Mouse (Mus musculus): Measurements from ENCODE around the gene Wars.

Wars gene

DNA sequence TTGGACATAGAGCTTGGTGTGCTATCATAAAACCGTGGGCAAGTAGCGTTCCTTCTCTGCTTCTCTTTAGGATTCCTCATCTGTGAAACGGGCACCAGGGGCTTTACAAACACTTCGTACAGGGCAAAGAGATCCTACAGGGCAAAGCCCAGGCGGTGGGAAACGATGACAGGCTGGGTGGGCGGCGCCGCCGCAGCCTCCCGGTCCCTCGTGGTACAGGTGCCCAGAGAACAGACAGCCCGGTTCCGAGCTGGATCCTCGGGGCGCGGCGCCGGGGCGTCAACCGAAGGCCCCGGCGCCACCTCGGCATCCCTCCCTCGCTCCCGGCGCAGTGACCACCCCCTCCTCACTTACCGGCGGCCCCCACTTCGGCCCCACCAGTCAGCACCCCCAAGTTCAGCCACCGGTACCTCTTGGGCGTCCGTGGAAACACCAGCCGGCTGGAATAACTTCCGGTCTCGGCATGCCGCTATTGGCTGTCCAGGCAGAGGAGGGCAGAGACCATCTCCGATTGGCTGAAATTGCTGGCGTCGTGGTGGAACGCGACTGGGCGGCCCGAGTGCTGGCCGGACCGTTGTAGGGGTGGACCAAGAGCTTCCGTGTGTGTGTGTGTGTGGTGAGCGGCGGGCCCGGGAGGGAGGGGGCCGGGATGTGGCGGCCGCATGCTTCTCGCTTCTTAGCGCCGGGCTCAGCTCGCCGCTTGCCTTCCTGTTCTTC lies at the start of gene Wars:
Wars (minus strand) TSS at position 460 of the 717 bp plus-strand sequence.
- peak; percentile 93 for DNase-seq (ENCODE audit: low spot score)

DNA sequence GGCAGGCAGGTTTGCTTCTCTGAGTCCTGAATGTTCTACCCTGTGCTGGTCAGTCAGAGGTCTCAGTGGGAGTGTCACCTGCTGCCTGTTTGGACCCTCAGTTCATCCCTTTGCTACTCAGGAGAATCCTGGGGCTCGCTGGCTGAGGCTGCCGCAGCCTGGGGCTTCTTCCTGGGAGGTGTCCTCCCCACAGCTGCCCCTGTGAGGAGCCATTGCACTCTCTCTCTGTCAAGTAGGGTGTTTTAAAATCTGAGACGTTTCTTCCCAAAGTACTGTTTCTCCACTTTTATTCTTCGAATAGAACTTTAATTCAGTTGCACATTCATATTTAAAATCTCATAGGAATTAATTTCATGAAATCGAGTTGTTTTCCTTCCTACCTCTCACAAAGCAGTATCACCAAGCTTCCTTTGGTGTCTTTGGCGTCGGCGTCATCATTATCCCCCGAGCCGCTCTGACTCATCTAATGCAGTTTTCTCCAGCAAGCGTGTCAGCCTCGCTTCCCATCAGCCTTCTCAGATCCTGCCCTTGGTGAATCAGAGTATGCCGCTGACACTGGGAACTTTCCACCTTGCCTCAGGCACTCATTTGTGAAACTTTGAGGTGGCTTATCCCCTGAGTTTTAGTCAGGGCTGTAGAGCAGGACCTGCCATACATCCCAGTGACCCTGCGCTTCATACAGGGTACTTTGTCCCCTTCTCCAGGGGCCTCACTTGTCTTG lies 48.4 kb upstream of the Wars start:
- DNase-seq (ENCODE audit: low spot score): no peak

DNA sequence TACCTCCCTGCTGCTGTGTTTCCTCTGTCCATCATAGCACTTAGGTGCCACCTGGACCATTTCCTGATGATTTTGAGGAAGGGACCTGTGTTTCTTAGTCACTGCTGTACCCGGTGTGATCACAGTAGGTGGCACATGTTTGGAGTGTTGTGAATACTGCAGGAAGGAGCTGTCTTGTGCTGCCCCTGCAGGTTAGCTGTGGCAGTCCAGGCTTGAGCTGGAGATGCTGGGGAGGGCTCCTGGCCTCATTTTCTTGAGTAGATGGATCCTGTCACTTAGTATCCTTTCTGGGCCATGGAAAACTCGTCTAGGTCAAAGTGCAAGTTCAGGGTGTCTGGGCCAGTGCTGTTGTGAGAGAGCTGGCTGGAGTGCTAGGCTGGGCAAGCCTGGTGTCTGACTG lies 47.3 kb upstream of the Wars start:
- no peak for DNase-seq (ENCODE audit: low spot score)

DNA sequence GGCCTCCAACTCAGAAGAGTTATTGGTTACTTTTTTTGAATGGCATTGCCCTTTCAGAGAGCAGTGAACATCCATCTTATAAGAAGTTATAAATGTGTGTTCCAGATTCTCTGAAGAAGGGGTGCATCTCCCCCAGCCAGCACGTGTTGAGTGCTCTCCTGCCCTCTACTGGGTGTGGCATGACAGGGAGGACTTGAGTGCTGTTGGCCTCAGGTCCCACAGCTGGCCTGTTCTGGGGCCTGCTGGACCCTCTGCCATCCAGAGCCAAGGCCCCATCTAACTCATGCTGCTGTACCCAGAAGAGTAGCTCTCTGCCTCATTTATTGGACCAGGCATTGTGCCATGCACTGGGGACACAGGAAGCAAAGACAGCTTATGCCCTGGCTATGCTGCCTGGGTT lies 46.3 kb upstream of the Wars start:
- no peak for DNase-seq (ENCODE audit: low spot score)

DNA sequence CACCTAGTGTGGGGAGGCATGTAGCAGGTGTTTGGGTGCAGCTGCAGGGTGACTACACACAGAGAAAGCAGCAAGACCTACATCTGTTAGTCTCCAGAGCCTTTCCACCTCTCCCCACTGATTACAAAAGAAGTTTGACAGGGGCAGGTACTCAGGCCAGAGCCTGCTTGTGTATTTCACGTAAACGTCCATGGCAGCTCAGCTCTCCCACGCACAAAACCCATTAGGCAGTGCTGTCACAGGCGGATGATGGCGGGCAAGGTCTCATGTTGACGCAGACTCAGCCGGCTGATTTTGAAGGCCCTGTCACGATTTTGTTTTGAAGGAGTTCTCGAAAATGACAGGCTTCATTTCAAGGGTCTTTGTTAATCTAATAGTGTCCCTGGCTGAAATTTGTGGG lies 45.3 kb upstream of the Wars start:
- DNase-seq (ENCODE audit: low spot score): no peak

DNA sequence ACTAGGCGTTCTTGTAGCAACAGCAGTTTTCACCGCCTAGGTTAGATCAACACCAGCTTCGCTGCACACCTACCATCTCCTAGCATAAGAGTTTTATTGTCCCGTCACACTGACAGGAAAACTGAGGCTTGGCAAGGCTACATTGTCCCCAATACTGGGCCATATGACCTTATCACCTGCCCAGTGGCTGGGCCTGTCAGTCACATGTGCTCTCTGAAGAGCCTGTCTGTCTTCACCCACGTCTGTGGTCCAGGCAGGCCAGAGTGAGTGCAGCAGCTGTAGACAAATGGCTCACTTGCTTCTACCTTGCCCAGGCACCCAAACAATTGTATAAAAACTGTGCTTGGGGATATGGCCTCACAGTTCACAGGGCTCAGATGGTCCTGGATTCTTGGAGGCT lies 44.9 kb upstream of the Wars start:
- DNase-seq (ENCODE audit: low spot score): no peak

DNA sequence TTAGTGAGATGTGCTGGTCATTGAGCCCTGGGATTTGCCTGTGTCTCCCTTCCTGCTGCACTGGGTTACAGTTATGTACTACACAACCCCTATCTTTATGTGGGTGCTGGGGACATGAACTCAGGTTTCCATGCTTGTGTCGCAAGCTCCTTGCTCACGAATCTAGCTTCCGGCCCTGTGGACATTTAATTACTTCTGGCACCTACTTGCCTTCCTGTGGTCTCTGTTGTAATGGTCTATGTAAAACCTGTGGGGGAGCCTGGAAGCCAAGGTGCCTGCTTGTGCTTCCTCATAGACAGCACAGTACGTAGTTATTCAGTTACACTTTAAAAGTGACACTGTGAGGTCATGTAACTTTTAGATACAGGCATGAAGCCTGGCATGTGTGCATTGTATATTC lies 43.5 kb upstream of the Wars start:
- DNase-seq (ENCODE audit: low spot score): no peak

DNA sequence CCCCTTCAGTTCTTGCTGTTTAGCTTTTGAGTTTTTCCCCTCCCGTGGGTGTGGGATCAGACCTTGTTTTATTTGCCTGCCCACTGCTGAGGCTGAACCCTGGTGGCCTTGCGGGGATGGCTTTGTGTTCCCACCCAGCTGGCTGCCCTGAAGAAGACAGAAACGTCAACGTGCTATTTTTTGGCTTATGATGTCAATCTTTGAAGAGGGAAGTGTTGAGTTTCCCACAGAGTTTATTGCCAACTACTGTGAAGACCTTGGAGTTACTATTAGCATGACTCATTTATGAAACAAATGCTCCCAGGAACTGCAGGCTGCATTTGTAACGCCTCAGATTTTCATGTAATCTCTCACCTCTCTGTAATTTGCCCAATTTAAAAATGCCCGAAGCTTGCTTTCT lies 42.9 kb upstream of the Wars start:
- DNase-seq (ENCODE audit: low spot score): no peak

DNA sequence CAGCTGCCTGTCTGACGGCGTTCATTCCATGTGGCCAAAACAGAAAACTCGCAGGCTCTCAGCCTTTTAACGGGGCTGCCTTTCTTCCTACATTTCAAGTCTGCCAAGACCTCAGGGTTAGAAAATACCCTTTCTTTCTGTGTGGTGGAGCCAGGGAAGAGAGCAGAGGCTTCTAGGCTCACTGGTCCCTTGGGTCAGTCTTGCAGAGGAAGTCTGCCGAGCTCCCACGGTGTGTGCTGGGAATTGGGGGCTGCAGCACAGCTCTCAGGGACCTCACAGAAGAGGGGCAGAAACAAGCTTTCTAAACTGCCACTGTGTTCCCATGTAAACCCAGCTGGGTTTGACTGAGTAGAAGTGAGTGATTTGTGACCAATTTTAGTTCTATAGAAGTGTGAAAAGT lies 40.3 kb upstream of the Wars start:
- no peak for DNase-seq (ENCODE audit: low spot score)

DNA sequence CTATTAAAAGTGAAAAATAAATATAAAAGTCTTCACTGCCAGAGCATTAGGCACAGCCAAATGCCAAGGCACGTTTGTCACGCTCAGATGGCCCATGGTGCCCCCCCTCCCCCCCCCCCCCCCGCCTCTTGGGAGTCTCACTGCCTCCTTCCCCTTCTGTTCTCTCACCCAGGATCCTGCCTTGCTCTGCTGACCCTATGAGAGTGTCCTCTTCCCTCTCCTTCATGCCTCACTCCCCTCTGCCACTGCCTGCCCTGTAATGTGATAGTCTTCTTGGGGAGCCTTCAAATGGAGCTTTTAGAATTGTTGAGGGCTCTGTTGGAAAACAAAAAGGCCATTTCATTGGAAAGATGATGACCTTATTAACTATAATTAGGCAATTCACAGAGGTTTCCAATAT lies 38.1 kb upstream of the Wars start:
- no peak for DNase-seq (ENCODE audit: low spot score)

DNA sequence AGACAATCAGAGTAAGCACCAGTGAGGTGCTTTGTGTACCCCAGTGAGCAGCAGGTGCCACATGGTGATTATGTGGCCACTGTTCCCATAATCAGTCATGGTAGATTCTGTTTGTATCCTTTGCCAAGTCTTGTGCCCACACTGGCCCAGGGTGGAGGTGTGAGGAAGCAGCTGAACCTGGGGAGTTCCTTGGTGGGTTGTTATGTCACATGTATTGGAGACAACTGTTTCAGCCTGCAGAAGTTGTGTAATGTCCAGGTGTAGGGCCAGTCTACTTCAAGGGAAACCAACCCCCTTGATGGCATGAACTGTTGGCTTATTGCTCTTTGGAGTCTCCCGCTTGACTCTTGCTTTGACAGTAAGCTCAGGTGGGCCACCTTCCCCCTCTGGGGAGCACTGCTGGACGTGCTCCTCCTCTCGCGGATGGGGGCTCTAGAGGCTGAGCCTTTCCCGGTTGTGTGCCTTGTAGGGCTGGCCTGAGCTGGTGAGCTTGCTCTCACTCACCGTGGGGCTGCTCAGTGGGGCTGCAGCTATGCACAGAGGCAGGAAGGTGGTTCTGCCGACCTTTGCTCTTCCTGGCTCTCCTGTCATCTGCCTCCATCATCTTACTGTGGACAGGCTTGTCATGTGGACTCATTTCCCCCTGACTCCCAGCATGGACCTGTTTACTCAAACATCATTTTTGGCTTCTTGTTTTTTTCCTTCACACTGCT lies 37.5 kb upstream of the Wars start:
- no peak for DNase-seq (ENCODE audit: low spot score)

DNA sequence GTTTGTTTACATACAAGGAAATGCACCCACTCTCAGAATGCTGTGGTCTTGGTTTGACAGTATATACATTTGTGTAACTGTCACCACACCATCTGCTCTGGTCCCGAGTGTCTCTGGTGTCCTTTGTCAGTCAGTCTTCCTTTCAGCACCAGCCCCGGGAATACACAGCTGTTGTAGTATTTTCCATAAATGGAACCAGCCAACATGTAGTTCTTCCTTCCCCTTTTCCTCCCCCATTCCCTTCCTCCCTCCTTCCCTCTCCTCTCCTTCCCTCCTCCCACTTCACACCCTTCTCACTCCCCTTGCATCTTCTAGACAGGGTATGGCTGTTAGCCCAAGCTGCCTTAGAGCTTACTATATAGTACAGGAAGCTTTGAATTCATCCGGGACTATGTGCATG lies 35.5 kb upstream of the Wars start:
- DNase-seq (ENCODE audit: low spot score): no peak

DNA sequence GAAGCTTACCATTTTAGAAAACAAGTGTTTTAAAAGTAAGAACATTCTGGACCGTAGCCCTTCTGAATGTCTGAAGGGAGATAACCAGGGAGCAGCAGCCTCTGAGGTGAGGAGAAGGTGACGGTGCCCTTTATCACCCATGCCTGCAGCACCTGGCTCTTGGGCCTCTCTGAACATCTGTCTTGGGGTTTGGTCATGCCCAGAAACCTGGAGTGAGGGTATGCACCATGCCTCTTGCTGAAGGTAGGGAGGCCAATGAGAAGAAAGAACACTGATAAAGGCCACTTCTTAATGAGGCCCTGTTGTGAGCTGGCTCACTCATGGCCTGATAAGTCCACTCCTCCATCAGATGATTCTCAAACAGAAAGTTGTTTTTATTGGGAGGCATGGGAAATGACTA lies 34.3 kb upstream of the Wars start:
- no peak for DNase-seq (ENCODE audit: low spot score)

DNA sequence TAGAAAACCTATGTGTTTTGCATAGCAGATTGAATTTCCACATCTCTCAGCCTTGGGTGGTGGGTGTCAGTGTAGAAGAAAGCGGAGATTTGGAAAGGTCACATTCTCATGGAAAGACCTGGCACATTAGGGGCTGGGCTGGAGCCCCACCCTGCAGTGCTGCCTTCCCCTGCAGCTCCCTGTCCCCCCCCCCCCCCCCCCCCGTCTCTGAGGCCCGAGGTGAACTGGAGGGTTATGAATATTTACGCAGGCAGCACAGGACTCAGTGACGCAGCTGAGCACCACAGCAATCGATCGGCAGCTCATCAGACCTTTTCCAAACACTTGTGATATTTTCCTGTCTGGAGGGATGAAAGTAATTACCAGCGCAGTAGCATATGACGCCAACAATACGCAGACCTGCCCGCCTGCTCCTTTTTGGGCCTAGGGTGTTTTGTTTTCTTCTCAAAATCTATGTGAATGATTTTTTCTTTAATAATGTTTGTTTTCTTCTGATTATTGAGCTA lies 32.7 kb upstream of the Wars start:
- DNase-seq (ENCODE audit: low spot score): no peak

DNA sequence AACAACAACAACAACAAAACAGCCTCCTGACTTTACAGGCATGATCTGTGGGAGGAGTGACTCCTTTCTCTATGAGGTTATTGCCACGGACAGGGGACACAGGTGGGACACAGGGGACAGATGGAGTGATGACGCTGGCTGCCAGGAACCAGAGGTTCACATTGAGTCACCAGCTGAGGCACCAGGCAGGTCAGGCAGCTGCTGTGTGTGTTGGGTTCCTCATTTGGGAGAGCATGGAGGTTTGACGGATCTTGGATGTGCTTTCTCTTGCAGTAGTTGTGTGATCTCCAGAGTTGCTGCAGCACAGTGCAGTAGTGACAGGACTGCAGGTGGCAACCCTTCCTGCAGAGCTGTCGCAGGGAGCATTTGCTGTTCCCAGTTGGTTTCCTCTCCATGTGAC lies 24.8 kb upstream of the Wars start:
- DNase-seq (ENCODE audit: low spot score): no peak

DNA sequence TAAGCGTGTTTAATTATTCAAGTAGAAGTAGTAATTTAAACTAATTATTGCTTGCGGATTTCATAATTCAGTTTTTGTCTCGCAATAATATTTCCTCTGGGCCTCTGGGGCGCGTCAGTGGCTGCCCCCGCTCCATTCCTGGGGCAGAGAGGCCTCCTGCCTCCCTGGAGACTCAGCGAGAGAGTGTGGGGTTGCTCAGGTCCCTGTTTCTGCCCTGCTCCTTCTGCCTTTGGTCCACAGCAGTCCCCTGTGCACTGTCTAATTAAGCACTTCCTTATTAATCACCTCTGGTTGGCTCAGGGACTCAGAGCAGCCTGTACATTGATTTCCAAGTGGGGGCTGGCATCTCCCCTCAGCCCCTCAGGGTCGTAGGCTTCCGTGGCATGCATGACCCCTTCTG lies 23.5 kb upstream of the Wars start:
- DNase-seq (ENCODE audit: low spot score): no peak

DNA sequence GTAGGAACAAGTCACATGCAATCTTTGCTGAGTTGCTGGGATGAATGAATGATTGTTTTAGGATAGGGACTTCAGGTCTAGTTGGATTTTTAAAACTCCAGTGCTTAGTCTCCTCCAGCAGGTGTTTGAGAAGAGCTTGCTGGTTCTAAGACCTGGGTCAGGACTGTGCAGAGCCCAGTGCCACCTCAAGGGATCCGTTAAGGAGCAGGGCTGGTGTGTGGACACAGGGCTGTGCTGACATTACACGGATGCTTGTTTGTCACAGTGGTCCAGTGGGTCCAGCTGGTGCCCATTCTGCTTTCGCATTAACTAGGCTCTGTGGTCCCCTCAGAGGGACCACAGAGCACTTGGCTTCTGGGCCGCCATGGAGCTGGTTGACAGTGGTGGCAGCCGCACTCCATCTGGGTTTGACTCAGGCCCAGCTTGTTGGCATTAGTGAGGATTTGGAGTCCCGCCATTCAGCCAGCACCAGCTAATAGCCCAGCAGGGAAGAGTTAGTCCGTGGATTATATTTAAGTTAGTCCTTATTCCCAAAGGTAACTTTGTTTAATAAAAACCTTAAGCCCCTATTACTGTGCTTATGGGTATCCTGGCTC lies 22.6 kb upstream of the Wars start:
- DNase-seq (ENCODE audit: low spot score): no peak

DNA sequence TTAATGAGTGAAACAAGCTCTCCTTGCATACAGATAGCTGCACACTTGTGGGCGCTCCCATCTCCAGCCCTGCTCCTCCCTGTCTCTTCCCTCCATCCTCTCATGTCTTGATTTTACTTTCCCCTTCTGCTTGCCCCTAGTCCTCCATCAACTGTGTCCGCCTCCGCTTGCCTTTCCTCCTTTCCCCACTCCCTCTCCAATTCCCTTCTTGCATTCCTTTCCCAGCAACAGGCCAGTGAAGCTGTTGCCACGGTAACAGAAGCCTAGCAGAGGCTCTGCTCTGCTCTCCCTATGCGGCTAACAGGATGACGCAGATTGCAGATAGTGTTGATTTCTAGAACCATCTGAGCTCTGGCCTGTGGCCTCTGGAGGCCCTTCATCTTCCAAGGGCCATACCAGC lies 21.9 kb upstream of the Wars start:
- DNase-seq (ENCODE audit: low spot score): no peak

DNA sequence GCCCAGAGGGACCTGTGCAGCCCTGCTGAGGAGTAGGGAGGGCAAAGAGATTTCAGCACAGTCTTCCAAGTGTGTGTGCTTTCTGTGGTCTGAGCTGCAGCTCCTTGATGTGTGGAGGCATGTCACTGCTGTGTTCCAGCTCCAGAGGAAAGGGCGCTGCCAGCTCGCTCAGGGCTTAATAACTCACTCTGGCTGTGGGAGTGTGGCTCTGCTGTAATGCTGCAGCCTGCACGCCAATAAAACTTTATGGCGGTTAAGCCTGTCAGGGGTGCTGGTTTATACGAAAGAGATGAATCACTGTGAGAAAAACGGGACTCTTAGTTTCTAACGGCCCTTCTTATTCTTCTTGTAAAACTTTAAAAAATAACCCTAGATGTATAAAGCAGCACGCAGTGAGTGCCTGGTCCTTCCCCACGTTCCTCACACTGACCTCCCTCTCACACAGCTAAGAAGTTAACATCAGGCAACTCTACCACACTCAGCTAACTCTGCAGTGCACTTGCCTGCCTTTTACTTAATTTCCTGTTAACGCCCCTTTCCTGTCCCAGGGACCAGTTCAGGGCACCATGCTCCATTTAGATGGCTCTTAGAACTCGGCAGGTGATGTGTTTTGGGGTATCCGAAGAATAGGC lies 20.9 kb upstream of the Wars start:
- DNase-seq (ENCODE audit: low spot score): no peak

DNA sequence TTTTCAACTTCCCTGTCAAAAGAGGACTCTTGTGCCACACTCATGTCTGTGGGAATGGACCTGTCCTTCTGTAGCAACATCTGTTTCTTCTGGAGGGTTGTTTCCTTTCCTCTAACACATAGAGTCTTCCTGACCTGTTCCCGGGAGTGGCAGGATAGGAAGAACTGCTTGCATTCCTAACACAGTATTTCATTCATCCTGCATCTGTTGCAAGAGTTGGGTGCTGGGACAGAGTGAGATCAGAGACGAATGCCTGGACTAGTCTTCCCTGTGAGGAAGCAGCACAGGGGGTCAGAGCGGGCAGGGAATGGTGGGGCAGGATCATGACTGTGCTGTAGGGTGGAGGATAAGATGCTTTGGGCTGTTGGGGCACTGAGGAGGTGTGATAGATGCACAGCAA lies 20.2 kb upstream of the Wars start:
- DNase-seq (ENCODE audit: low spot score): no peak

DNA sequence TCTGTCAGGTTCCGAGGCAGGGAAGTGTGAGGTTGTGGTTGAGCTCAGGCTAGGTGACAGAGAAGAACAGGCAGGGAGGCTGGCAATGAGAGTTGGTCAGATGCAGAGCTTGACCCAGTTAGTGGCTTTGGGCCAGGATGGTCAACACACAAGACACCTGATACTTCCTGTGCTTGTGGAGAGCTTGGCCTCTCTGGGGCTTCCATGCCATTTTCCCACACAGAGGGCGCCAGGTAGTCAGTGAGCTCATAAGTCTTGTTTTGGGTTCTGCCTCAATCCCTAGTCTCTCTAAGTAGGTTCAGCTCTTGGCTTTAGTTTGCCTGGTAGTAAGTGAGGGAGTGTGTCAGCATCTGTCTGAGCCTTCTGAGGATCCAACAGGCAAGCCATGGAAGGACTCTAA lies 18.5 kb upstream of the Wars start:
- no peak for DNase-seq (ENCODE audit: low spot score)

DNA sequence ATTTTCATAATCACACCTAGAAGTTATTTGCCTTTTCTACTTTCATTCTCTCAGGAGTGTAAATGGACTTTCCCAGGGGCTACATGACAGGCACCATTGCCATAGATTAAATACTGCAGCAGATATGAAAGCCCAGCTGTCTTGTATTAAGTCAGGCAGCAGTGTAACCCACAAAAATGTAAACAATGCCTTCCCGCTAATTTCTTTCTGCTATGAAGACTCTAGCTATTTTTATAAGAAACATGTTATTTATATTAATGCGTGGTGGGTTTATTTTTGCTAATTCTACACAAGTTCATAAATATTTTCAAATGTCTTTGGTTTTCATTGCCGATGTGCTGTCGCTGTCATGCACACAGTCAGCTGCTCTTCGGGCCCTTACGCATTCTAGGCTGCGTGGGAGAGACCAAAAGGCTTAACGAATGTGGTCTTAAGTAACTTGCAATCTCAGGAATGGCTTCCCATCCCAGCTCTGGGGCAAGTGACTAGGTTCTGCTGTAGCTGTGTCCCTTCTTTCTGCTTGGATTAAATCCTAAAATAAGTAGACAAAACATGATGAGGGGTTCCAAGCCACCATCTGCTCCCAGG lies 16.0 kb upstream of the Wars start:
- DNase-seq (ENCODE audit: low spot score): no peak
